Mouse (Mus musculus) thymus, adult 2 months (tissue): ENCODE results near the gene Clec1a.

Source experiments
- CTCF ChIP-seq: fragments of 200-500 bp; IDR thresholded peaks from 2 replicates; pipeline ENCODE4 v1.5.1; 2012; ENCODE audit warnings: mild to moderate bottlenecking, control low read depth, low read length, moderate library complexity, borderline replicate concordance; ENCODE audit not compliant: control insufficient read depth, poor library complexity, insufficient read depth; ENCODE audit errors: extremely low read depth
- POLR2A ChIP-seq: fragments of 200-500 bp; IDR thresholded peaks from 2 replicates; pipeline ENCODE4 v1.6.1; 2012; ENCODE audit warnings: mild to moderate bottlenecking, low read length, control low read depth, moderate library complexity; ENCODE audit not compliant: control insufficient read depth, poor library complexity, insufficient read depth; ENCODE audit errors: extremely low read depth

- no peak for TF ChIP-seq POLR2A
- no peak for TF ChIP-seq CTCF
Measured at GRCm38 (mm10) chr6:129438033-129438432, 13.8 kb downstream of the Clec1a start.
